Mouse (Mus musculus): ENCODE results near the gene Plxna4.

Gene Plxna4

DNA sequence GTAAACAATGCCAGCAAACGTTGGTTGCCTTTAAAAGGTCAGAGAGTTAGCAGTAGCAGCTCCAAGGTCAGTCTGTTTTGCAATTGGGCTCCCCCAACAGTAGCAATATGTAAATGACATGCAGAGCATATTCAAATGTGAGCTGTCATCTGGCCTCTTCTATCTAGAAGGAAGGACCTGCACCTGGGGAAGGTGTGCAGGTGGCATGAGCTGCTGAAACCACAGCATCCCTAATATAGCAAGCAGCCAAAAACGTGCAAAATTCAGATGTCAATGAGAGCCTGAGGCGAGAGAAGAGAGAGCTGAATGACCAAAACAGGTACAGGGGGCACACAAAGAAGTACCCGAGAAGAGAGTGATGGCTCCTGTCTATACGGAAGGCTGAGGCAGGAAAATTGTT lies 118.8 kb downstream of the Plxna4 start:
- DNase-seq = no peak

GRCm38 (mm10) chr6:32465129-32465528 lies 122.9 kb downstream of the Plxna4 start:
- no peak for DNase-seq

DNA sequence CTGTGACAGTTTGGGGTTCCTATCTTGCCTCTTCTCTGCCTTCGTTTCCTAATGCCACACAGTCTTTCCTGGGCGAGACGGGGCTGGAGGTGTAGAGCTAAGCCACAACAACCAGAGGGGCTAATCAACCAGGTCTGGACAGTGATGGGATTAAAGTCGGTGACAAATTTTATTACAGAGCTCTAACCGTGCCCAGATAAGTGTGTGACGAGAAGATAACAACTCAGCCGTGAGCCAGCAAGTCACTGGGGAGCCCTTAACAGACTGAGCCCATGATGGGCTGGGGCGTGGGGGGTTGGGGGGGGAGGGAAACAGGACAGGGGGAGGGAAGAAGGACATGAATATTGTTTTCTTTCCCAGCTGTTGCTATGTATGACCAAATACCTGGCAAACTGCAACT lies 123.4 kb downstream of the Plxna4 start:
- DNase-seq = no peak

GRCm38 (mm10) chr6:32464046-32464445 lies 123.9 kb downstream of the Plxna4 start:
- DNase-seq = no peak

DNA sequence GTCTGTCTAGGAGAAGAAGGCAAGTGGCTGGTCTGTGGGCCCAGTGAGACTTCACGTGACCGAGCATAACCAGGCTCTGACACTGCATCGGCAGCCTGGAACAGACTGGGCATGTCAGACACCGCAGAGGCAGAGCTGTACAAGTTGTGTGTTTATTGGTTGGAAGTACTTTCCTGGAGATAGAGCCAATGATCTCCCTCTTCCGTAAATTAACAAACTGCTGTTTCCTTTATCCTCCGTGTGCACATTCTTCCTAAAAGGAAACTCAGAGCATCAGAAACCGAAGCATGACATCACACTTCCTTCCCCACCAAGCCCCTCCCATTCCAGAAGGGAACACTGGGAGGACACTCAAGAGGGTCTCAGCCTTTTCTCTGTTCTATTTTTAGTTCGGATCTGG lies 127.6 kb downstream of the Plxna4 start:
- no peak for DNase-seq

GRCm38 (mm10) chr6:32456641-32457040 lies 131.4 kb downstream of the Plxna4 start:
- no peak for DNase-seq

DNA sequence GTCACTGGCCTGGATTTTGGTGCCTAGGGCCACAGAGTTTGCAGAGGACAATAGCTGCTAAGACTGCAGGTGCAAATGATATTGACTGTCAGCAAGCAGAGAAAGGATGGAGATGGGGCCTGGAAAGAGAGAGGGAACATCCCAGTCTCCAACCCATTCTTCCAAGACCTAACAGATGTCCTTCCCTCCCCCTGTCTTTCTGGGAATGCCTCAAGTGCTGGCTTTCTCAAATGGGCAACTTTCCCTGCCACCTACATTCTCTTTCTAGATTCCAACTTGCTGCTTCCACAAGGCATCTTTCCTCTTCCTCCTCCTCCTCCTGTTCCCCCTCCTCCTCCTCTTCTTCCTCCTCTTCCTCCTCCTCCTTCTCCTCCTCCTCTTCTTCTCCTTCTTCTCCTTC lies 136.1 kb downstream of the Plxna4 start:
- peak; percentile 46 for DNase-seq

GRCm38 (mm10) chr6:32449237-32449963 lies 138.6 kb downstream of the Plxna4 start:
- DNase-seq = no peak

DNA sequence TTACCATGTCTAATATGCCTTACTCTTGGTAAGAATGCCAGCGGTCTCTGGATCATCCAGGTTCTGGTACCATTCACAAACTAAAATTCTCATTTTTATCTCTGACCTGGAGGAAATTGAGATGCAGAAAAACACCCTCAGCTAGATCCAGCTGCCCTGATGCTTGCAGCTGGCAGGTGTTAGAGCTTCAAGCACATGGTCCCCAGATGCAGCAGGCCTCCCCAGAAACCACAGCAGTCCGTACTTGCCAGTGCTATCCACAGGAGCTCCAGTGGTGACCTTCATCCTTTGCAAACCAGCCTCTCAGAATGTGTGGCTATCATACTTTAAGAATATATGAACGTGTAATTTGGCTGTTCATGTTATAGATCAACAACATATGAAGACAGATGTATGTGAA lies 139.2 kb downstream of the Plxna4 start:
- no peak for DNase-seq

GRCm38 (mm10) chr6:32446276-32446675 lies 141.7 kb downstream of the Plxna4 start:
- no peak for DNase-seq

- no peak for DNase-seq
These were observed 142.7 kb downstream of the Plxna4 start for GRCm38 (mm10) chr6:32445246-32445645.

DNA sequence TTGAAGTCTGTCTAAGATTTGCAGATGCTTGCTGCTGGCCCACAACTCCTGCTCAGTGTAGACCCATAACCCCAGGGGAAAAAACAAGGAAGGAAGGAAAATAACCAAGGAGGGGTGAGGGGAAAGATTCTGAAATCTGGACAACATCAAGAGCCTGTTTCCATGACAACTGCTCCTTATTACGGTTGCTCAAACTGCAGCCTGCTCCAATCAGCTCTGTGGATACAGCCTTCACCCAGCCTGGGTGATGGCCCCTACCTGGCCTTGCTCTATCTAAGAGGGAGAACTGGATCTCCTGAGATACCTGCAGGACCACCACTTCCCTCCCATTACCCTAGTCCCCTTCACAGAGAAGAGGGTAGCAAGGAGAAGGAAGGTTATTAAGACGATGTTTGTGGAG lies 143.6 kb downstream of the Plxna4 start:
- no peak for DNase-seq

GRCm38 (mm10) chr6:32443679-32444078 lies 144.3 kb downstream of the Plxna4 start:
- DNase-seq = no peak

DNA sequence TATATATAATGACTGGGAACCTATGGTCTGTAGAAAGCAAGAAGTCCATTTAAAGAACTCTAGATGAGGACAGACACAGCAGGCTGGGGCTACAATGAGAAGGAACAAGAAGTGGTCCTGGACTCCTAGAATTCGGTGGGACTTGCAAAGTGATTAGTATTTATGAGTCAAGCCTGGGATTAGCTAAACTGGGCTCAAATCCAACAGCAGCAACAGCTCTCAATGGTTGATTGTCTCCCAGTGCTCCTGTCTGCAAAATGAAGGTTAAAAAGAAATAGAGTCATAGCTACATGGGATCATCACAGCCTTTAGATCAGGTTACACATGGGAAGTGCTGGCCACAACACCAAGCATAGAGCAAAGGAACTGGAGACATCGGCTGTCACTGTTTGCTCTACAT lies 148.6 kb downstream of the Plxna4 start:
- no peak for DNase-seq

DNA sequence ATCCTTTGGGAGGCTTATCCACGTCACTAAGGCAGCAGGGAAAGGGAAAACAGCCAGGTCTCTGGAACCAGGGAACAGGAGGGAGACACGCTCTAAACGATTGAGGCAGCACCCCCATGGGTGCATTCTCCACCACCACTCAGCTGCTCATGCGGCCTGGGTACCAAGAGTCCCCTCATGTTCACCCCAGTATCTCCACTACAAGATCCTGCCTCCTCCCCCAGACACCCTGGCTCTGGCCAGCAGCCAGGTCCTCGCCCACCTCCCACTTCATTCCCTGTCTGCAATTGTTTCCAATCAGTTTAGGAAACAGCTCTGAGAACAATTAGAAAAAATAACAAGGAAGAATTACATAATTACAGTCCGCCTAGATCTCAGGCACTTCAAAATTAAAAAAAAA lies 150.8 kb downstream of the Plxna4 start:
- DNase-seq = peak; percentile 14

GRCm38 (mm10) chr6:32423124-32423523 lies 164.9 kb downstream of the Plxna4 start:
- no peak for DNase-seq

DNA sequence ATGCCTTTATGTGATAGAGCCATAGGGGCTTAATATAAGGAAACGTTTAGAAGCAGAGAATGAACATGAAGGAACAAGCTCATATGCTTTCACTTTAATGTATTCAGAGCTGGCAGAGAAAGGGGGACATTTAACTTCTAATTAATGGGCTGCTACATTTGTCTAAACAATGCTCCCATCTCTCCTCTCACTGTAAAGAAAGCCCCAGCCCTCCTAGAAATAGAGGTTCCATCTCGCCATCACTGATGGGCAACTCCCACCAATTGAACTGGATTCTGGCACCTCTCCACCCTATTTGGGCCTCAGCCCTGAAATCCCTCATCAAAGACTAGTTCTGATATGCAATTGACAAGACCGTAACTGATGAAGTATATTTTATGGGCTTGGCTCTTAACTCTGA lies 167.4 kb downstream of the Plxna4 start:
- no peak for DNase-seq

DNA sequence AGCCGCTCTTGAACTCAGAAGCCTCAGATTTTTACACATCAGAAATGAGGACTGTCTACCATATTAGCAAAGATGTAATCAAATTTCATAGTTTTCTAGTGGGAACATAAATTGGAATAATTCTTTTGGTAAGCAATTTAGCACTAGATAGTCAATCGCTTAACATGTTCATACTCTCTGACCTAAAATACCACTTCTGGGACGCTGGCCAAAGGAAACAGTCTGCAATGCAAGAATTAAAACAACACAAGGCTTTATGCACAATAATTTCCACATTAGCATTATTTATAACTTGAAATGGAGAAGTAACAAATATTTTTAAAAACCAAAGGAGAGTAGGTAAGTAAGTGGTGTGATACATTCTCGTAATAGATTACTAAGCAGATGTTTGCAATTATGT lies 170.6 kb downstream of the Plxna4 start:
- no peak for DNase-seq

DNA sequence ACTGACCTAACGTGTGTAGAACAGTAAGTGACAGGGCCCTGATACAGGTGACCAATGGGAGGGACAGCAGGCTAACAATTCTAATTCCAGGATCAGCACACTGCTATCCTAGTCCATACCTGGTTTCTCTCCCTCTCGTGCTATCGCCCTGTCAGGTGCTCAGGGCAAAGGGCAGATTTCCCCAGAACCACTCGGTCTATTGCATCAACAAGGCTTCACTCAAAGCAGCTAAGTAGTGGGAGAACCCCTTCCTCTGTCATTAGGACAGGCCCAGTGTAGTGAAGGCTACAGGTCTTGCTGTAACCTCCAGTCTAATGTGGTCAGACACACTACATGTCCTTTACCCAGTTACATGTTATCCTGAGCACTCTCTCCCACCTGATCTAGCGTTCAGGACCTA lies 176.7 kb downstream of the Plxna4 start:
- no peak for DNase-seq

DNA sequence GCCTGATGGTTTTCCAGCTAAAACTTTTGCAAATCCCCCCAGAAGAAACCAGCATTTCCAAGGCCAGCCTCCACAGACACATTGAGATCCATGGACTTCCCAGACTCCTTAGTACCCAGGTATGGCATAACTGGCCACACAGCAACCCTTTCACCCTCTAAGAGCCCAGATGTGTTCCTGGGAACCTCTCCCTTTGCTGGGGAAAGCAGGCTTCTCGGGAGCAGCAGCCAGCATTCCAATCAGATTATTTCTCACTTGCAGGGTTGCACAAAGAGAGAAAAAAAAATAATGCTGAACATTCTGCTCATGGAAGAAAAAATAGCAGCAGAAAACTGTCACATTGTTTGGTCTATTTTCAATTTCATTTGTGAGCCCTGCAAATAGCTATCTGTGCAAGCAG lies 178.4 kb downstream of the Plxna4 start:
- no peak for DNase-seq

DNA sequence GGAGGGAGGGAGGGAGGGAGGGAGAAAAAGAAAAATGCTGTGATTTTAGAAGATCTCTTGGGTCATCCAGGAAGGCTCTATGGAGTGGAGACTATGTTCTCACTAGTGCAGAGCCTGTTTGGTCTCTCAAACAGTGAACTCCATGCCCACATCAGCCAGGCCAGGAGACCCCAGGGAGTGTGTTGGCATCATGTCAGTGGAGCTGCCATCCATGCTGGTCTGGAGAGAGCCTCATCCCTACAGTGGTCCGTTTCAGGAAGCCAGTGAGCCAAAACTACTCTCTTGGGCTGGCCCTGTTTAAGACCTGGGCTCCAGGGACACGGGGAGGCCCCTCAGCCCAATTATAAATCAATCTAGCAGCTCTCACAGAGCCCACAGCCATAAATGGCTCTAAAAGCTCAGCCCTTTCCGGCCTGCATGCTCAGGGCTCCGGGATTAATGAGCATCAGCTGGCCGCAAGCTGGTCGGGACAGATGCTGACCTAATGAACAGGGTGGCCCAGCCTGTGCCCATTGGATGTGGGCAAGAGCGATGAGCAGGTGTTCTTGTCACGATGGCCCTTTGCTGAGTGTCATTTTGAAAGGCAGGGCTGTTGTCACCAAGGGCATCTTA lies 180.3 kb downstream of the Plxna4 start:
- DNase-seq = no peak

DNA sequence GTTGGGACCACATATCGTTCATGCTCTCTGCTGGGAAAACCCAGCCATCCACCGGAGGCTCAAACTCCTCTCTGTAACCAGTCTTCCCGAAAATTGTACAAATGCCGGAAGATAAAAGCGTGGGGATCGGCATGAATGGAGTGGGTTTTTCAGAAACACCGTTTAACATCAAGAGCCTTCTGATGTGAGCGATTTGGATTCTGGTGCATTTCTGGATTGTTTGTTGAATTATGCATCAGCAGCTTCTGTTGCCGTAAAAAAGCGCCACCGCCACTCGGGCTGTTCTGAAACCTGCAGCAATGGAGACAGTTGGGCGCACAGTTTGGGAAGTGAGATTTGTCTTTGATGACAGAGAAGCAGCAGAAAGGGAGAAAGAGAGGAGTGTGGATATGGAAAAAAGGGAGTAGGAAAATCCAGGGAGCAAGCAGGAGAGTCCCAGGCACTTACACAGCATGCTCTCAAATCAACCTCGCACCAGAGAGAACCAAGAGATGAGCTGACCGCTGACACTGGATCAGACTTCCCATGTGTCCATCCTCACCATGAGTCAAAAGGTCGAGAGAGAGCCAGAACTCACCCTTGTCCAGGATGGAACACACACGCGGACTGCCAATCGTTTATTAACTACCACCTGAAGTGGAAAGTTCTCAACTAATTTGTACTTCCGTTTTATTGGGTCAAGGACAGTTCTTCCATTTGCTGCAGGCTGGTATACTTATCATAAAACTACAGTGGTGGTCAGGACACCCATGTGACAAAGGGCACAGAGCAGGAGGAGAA lies 181.5 kb downstream of the Plxna4 start:
- DNase-seq = no peak

- no peak for DNase-seq
These were observed 185.3 kb downstream of the Plxna4 start for GRCm38 (mm10) chr6:32402560-32403235.

GRCm38 (mm10) chr6:32398261-32398660 lies 189.7 kb downstream of the Plxna4 start:
- no peak for DNase-seq

Measured in right cerebral cortex, postnatal 25 days (tissue).